Mouse (Mus musculus) granulocyte monocyte progenitor cell, adult 5-6 weeks (primary cell): ENCODE measurements around the gene Unc50. TPM values are rescaled to one million over a fixed set of nuclear protein-coding genes. Genes with fewer than 3 reads are reported as not detected.

Source experiments
- ATAC-seq: replicated peaks from 2 replicates; pipeline ENCODE4 v1.8.0; 2016; ENCODE audit warnings: mild to moderate bottlenecking, moderate TSS enrichment, inconsistent platforms; ENCODE audit not compliant: poor library complexity, severe bottlenecking
- total RNA-seq, 2 experiments: library from RNA; stranded (forward) in 1 of 2; stranded (reverse) in 1 of 2; fragments of 200-712, 200-1000 nt in 1 of 2; fragments of >200 nt in 1 of 2; fragmentation: Nextera tagmentation in 1 of 2; gene quantifications; 2 replicates each; pipeline ENCODE4 v1.2.3; 2014 to 2017

Unc50 gene
- total RNA-seq, 2 experiments from 2014 or later: 41.9 to 61.0 TPM

DNA sequence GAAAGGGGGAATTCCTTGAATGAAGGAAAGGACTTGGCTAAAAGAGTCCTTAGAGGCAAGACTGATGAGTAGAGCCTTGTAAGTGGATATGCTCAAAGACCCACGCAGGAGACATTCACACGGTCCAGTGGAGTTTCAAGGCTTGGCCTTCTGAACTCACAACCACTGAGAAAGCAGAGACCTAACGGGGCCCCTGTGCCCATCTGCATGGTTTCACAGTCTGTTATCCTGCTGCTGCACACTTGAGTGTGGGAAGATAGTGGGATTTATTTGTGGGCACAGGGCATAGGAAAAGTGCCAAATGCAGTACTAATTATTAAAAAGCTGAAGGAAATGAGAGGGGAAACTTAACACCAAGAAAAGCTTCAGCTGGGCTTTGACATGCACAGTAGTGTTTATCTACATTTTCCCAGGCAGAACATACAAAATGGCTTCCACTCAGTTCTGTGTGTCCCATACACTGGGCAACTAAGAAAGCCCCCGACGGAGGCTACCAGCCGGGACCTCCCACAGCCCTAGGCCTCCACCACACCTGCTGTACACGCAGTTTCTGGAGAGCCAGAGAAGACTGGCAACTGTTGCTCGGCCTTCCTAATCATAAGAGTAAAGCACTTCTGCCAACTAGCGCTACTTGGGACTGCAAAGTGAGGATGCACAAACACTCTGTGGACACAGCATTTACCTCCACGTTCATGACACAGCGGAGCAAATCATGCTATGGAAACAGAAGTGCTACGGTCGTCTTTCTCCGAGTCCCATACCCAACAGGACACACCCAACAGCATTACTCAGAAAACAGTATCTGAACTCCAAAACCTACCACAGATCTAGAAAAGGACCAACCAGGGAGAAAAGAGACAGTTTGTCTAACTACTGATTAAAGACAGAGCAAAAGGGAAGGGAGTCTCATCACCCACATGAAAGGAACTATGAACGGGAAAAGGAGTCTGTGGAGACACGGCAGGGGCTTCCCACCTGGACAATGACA is 13.2 kb downstream of the Unc50 start:
- ATAC-seq: no peak

DNA sequence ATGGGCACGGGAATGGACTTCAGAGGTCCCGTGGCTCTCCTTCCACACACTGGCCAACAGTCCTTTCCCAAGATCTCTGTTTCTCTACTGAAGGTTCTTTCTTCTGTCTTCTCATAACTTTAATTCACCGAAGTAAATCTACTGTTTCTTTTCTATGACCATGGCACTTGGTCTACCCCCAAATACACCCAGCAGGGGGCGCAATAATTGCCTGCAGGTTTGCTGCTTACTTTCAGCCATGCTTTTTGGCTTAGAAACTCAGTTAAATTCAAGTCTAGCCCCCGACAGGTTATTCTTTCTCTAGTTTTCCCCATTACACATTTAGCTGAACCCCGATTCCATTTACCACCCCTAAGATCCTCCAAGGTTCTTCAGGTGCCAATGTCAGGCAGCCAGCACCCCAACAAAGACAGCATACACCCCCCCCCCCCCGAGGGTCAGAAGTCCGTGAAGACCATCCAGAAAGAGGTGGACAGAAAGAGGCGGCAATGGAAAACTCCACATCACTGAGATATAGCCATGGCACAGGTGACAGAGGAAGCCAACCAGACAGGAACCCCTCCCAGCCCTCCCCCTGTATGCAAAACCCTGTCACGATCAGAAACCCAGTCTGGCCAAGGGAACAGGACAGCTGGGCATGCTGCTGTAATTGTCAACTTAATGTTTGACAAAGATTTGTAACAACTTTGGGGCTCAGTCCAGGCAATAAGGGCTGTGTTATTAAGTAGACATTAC is 18.6 kb downstream of the Unc50 start:
- ATAC-seq: no peak

DNA sequence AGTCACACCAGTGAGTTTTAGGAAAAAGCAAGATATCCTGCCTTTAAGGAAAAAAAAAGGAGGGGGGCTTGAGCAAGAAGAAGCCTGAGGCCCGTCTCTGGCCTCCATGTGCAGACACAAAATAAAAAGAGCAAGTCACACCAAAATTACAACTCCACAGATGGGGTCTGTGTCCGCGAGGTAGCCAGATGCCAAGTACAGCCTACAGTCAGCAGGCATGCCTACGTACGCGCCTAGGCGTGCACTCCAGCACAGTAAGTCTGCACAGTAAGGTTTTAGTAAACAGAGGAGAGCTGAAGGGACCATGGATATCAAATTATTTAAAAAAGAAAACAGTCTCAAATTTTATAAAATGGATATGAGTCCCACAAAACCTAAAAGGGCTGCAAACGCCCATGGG is 21.3 kb downstream of the Unc50 start:
- ATAC-seq: no peak

DNA sequence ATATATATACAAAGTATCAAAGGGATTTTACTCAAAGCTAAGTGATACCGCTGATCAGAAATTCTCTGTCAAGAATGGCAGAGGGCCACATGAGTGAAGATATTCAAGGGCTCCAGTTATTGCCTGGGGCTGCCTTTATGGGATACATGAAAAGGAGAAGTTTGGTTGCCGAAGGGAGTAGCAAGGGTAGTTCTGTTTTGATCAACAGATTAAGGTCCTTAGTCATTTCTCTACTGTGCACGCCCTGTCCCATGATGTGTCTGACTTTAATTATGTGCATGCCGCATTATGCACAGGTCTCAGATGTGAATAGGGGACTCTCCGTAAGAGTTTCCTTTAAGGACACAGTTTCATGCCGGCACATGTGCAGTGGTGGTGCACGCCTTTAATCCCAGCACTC is 27.6 kb downstream of the Unc50 start:
- ATAC-seq: no peak

DNA sequence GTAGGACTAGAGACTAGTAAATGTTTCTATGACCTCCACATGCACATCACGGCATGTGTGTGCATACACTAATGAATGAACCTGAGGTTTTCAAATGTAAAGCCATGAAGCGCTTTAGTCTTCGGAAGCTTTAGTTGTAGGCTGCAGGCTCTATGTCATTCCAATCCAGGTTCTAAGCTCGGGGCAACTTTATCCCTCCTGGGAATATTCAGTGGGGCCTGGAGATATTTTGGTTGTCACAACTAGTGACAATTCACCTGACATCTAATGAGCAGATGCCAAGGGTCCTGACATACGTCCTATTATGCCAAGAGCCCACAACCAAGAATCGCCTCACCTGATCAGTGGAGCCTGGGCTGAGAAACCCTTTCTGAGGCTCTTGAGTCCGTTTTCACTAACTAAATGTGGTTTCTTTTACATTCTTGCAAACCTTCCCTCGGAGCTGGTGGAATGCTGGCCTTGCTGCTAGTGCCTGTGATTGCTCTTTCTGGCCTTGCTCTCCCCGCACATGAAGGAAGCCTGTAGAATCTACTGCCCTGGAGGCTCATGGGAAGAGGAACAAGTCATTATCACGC is 35.0 kb downstream of the Unc50 start:
- no peak for ATAC-seq

DNA sequence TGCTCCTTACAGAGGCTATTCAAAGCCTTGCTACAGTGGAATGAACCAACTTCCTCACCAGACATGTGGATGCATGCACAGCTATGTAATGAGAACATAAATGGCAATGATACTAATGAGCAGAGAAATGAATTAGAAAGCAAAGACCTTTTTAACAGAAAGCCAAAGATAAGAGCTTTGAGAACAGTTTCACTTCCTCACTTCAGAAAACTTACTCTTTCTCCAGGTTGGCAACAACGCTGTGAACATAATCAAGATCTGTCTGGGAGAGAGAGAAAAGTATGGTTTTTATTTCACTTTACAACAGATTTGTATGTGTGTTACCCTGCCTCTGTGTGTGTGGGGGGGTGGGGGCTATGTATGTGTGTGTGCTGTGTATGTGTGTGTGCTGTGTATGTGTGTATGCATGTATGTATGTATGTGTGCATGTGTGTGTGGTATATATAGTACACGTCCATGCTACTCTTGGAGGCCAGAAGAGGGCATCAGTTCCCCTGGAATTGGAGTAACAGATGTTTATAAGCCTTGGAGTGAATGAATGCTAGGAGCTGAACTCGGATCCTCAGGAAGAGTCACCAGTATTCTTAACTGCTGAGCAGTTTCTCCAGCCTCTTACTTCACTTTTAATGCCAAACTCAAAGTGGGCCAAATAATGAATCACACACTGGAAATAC is 36.5 kb downstream of the Unc50 start:
- ATAC-seq: peak; percentile 52

DNA sequence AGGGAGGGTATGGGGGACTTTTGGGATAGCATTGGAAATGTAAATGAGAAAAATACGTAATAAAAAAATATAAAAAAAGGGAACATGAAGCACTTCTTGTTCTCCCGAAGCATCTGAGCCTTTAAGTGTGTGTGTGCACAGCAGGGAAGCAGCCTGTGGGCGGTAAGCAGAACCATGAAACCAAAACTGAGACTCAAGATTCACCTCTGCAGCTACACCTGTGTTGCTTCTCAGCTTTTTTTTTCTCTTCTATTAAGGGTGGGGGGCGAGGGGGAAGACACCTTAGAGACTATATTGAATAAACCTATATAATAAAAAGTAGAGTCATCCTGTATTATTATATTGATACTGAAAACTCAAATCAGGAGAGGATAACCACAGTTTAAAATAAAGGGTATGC is 37.9 kb downstream of the Unc50 start:
- no peak for ATAC-seq

DNA sequence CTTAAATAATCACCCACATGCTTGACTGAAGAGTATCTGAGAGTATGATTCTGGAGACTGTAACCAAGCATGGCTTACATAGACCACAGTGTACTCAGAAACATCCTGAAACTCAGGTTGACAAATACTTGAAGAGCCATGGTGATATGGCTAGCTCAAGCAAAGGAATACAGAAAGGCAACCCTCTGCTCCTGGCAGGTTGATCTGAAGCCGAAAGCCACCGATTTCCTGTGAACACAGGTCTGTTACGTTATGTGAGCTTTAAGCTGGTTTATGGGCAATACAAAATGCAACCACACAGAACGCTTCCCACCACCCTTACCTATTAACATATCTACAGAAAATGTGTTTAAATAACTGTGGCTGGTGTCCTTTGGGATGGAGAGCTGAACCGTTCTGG is 39.1 kb downstream of the Unc50 start:
- no peak for ATAC-seq

DNA sequence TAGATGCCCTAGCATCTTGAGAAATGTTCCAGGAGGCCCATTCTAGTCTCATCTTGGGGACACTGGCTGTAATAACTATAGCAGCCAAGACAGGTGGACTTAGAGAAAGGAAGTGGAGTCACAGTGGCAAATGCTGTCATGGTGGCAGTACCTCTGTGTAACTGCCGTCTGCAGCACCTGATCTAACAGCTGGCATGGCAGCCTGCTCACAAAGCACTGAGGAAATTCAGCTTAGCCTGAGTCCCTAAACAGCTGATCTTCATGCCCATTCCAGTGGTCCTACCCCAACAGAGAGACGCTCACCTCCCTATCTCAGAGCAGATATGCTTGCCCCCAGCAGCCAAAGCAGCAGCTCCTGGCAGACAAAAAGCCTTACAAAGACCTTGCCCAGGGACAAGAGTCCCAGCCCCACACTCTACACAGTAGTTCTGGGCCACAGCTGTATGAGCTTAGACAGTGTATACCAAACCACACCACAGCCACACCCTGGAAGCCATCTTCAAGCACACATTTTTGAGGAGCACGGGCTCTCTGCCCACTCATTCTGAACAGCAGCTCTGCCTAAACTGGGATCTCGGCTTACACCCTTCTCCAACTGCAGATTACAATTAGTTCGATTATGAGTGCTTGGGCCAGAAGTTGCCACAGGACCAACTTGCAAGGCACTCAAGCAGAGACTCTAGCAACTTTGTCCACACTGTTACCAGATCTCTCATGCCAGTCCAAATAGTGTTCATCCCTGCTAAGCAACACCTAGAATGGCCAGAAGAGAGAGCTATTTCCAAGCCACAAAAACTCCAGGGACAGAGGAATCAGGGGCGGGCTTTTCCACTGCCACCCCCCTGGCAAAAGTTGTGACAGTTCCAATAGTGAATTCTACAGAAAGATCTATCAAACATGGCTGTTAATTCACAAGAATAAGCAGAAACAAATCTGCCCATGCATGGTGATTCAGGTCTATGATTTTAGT is 41.5 kb downstream of the Unc50 start:
- ATAC-seq: no peak

DNA sequence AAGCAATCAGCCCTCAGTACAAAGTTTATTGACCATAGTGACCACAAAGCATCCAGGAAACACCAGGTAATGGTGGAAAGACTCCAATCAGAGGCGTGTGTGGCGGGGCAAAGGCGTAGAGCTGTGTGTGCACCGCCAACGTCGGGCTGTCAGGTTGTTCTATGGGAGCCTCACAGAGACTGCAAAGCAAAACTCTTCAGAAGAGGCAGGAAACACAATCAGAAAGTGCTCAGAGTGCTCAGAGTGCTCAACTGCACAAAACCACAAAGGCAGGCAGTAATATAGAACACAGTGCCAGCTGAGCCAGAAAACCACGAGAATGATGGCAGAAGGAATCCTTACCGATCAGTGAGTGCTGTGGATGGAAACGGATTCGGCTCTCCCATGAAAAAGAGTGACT is 43.3 kb downstream of the Unc50 start:
- no peak for ATAC-seq

DNA sequence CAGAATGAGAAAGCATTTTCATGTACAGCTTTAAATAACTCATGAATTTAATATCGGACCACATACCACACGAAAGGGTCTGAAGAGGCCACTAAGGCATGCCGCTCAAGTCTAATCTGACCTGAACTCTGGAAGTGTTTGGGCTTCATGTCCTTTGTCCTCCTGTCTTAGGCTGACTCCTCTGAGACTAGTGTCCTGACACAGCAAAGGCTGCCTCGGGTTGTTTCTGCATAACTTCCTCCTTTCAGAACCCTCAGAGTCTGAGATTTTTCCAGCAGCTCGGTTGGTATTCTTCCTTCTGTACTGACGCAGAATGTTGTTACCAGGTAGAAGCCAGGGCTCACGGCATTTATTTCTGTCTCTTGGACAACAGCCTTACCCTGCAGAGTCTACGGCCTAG is 44.1 kb downstream of the Unc50 start:
- ATAC-seq: peak; percentile 34

DNA sequence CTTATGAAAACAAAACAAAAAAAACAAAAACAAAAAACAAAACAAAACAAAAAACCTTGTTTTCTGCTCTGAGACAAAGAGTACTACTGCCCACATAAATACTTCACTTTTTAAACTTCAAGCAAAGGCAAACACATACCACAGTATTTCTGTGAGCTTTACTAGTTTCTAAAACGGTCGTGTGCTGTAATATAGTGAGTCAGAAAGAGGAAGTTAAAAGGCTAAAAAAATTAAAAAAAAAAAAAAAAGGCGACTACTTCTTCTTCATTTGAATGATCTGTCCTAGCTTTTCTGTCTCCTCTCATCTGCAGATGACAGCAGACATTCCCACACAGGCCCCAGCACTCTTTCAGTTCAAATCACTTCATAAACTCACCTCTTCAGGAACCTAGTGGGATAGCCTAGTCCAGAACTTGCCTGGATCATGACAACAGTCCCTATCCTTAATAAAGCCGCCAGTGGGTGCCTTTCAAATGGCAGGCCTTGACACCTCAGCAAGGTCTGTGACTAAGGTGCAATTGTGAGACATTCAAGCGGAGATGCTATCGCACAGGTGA is 44.8 kb downstream of the Unc50 start:
- ATAC-seq: peak; percentile 31

DNA sequence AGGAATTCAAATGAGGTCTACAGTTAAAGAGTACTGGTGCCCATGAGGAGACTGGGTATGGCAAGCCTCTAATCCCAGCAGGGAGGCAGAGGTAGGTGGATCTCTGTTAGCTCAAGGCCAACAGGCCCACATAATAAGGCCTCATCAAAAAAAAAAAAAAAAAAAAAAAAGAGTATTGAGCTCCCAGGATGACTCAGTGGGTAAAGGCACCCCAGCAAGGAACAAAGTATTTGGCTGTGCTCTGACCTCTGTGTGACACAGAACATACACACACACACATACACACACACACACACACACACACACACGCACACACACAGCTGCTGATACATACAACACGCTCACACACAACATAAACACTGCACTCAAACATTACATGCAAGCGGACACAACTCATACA is 45.4 kb downstream of the Unc50 start:
- ATAC-seq: no peak

DNA sequence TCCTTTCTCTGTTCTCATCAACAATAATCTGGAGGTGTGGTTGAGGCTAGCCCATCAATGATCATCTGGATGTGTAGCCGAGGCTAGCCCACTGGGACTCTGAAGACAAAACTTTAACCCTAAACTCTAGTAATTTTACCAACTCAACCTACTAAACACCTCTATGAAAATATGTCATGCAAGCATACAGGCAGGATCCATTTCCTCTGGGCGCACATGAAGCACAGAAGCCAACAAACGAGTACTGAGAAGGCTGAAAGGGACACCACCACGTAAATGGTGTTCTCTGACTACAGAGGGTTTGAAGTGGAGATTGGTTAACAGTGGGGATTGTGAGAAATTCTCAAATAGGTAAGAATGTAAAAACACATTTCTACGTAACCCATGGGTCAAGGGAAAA is 47.3 kb downstream of the Unc50 start:
- ATAC-seq: no peak

DNA sequence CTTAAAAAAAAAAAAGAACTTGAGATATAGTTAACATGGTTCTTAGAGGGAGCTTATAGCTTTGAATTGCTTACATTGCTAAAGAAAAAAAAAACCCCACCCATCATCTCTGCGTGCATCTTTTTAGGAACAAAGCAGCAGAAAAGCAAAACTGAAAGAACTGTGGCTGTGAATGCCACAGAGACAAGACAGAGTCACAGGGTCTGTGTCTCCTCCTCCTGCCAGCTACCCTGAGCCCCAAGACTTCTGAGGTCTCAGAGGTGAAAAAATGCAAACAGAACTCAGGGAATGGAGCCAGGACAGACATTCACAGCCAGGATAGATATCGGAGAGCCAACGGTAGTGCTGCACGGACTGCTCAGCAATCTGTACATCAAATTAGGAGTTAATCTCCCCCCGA is 48.0 kb downstream of the Unc50 start:
- peak; percentile 23; the same call in 1 of the 2 replicates for ATAC-seq

DNA sequence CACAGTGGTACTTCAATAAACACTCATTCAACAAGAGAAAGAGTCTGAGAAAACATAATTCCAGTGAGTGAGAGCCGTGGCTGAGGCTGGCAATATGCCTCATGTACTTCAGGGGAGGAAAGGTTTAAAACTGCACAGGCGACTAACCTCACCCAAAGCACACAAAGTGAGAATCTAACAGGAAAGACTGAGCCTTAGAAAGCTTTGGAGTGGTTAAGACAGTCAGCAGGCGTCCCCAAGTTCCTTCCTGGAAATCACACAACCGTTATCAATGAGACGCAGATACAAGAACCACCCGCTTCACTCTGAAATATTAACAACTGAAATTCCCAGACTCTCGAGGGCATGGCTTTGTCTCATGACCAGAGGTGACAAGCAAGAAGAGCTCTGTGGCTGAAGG is 48.5 kb downstream of the Unc50 start:
- no peak for ATAC-seq

DNA sequence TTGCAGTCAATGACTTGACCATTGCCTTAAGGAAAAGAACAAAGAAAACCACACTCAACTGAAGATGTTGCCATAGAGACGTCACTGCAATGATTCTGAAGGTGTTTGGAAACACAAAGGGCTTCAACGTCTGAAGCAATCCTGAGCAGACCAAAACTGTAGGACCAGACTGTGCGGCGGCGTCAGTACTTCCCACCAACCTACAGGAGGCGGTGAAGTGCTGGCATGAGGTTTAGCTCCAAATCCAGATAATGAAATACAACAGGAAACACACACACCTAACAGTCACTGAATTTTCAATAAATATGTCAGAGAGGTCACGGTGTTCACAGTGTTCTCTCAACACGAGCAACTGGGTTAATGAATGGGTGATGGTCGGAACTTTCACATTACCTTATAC is 49.1 kb downstream of the Unc50 start:
- peak; percentile 85 for ATAC-seq

DNA sequence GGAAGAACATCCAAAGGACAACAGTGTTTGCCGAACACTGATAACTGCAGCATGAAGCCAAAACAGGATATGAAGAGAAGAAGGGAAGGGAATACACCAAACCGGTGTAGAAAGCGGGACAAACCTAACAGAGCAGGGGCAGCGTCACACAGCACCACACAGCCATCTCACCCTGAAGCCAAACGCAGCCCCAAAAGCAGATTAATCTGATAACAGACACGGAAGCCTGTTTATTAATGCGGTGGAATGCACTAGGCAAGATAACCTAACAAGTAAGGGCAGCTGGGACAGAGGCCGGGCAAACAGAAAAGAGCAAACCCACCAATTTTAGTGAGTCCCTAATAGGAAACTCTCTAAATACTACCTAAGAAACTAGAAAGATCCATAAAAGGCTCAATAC is 49.8 kb downstream of the Unc50 start:
- ATAC-seq: no peak

DNA sequence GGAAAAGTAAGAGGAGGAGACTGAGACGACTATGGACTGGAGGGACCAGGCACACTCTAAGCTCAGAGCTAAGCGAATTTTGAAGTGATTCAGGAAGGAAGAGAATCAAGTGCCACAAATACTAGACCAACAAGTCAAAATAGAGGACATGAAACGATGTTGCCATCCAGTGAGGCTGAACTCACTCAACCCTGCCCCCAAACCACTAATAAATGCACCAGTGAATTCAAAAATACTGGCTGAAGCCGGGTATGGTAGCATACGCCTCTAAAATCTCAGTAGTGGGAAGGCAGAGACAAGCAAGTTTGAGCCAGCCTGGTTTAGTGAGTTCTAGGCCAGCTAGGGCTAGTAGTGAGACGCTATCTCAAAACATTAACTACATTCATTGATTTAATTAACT is 50.8 kb downstream of the Unc50 start:
- ATAC-seq: no peak
